Comparison of ENCODE assay signal across 9 mouse cellular contexts in the genomic region with DNA sequence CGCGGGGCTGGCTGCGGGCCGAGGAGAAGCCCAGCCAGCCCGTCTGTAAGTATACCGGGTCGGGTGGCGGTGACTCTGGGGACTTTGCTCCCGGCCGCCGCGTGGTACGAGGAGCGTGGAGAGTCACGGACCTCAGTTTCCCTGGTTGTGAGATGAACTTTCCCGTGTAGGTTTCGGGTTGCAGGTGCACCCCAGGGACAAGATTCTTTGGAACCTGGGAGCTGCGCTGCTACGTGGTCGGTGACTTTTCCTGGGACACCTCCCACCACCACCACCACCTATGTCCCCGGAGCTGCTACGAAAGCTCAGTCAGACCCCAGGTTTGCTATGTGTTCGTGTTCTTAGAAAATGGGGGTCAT. TPM values are rescaled to one million over a fixed set of nuclear protein-coding genes. Genes with fewer than 3 reads are reported as not detected.
DNase-seq lines count a peak whose midpoint lies in the region; ATAC-seq and TF ChIP-seq lines count a peak whose summit lies in the region.
"Had no signal": no experiment of that assay in that cellular context is flagged by ENCODE, and none has a peak within 500 bp of the region (broad histone marks: within the 10 kb centered on the region; RNA-seq: fewer than 3 reads in every experiment).

No protein-coding gene starts in this region.

- peak overlapping the region; percentile 73 for H3K9ac ChIP-seq in hindbrain, embryonic 11.5 days (ENCODE audit: low read depth, low read length)
- H3K9ac ChIP-seq in midbrain, embryonic 12.5 days (replicated peaks): peak overlapping the region; percentile 72

- no peaks in the 10 kb centered on the region; the same call in 1 of the 2 replicates for H3K4me1 ChIP-seq in kidney, adult 2 months (ENCODE audit: control insufficient read depth, insufficient read depth, low read length)
- H3K4me1 ChIP-seq in hindbrain, embryonic 11.5 days (replicated peaks; ENCODE audit: control insufficient read depth, insufficient read depth, low read length): no peaks in the 10 kb centered on the region
- peaks cover 16% of the 10 kb centered on the region; the same call in 1 of the 2 replicates for H3K4me1 ChIP-seq in midbrain, embryonic 12.5 days

- H3K4me3 ChIP-seq in kidney, adult 2 months (ENCODE audit: insufficient read depth, low read depth, low read length): peak overlapping the region; percentile 92
- H3K4me3 ChIP-seq in hindbrain, embryonic 11.5 days (ENCODE audit: low read depth, low read length): peak overlapping the region; percentile 65
- peak overlapping the region; percentile 65 for H3K4me3 ChIP-seq in midbrain, embryonic 12.5 days

- H3K4me2 ChIP-seq in hindbrain, embryonic 11.5 days (replicated peaks; ENCODE audit: low read depth, low read length): peak overlapping the region; percentile 61
- H3K4me2 ChIP-seq in midbrain, embryonic 12.5 days (replicated peaks): peak overlapping the region; percentile 76

- no peak for ATAC-seq in hindbrain, embryonic 11.5 days (ENCODE audit: low FRiP score)
- no peak for ATAC-seq in midbrain, embryonic 12.5 days (ENCODE audit: low FRiP score, low read depth)

- H3K27me3 ChIP-seq in kidney, adult 2 months (replicated peaks; ENCODE audit: control insufficient read depth, insufficient read depth, low read length): no peaks in the 10 kb centered on the region
- no peaks in the 10 kb centered on the region for H3K27me3 ChIP-seq in hindbrain, embryonic 11.5 days (ENCODE audit: control insufficient read depth, insufficient read depth, low read length)
- H3K27me3 ChIP-seq in midbrain, embryonic 12.5 days: no peaks in the 10 kb centered on the region
- H3K27me3 ChIP-seq: Patski had no signal

- no peak overlapping the region for H3K27ac ChIP-seq in kidney, adult 2 months (ENCODE audit: insufficient read depth, low read depth, low read length)
- peak overlapping the region; percentile 51; the same call in 1 of the 2 replicates for H3K27ac ChIP-seq in hindbrain, embryonic 11.5 days (ENCODE audit: low read depth, low read length)
- peak overlapping the region; percentile 90 for H3K27ac ChIP-seq in midbrain, embryonic 12.5 days (replicated peaks)

- no peaks in the 10 kb centered on the region for H3K9me3 ChIP-seq in hindbrain, embryonic 11.5 days (ENCODE audit: control insufficient read depth, low read length)
- no peaks in the 10 kb centered on the region for H3K9me3 ChIP-seq in midbrain, embryonic 12.5 days

- H3K36me3 ChIP-seq in kidney, adult 2 months (ENCODE audit: control insufficient read depth, insufficient read depth, low read length): no peaks in the 10 kb centered on the region; the same call in none of the 2 replicates
- no peaks in the 10 kb centered on the region for H3K36me3 ChIP-seq in hindbrain, embryonic 11.5 days (ENCODE audit: control insufficient read depth, insufficient read depth, low read length)
- peaks cover 19% of the 10 kb centered on the region for H3K36me3 ChIP-seq in midbrain, embryonic 12.5 days

- WGBS in kidney, adult 2 months: under 1% methylated on average over 23 of the region's 23 CpGs
- 1% methylated on average over 22 of the region's 23 CpGs for WGBS in hindbrain, embryonic 11.5 days
- under 1% methylated on average over 23 of the region's 23 CpGs for WGBS in midbrain, embryonic 12.5 days

- TF ChIP-seq POLR2A in kidney, adult 2 months (IDR thresholded peaks at IDR 0.05; ENCODE audit: low read depth, low read length): no peak

- no peak for TF ChIP-seq CTCF in kidney, adult 2 months (conservative IDR thresholded peaks at IDR 0.05; ENCODE audit: insufficient read depth, insufficient read length, low read depth, low read length)

- no peak for DNase-seq in kidney, adult 2 months
- DNase-seq in kidney, postnatal 4 days: no peak
- peak; percentile 17 for DNase-seq in Muller cell, postnatal 12 days (ENCODE audit: inconsistent ontology term)
- no peak for DNase-seq in hindbrain, embryonic 11.5 days (ENCODE audit: low spot score)
- no peak for DNase-seq in yolk sac, embryonic 10.5 days (ENCODE audit: low spot score)
- no peak for DNase-seq in left cerebral cortex, adult 11 months (ENCODE audit: low spot score)
- DNase-seq in layer of hippocampus, adult 8-10 months (ENCODE audit: low spot score in 2 of 2): no peak

RNA-seq across cellular contexts. Expression of gene Tbl2, which starts 0.3 kb away (rescaled TPM):
- 10.1 and 10.2 TPM in 2 replicates for polyA plus RNA-seq in kidney, adult 2 months (2012; rRNA removed)
- polyA plus RNA-seq in hindbrain, embryonic 11.5 days (2014; fragmentation: Nextera tagmentation; extraction: Ambion mirVana): 21.4 and 21.9 TPM in 2 replicates
- 26.3 and 26.5 TPM in 2 replicates for polyA plus RNA-seq in midbrain, embryonic 12.5 days (2016; fragmentation: Nextera tagmentation; extraction: Ambion mirVana)
- 10 to 100 TPM; 25.4 to 34.4 (median 28.4) TPM for total RNA-seq in layer of hippocampus, adult 8-10 months (2022)

RNA-seq across cellular contexts. Expression of gene Bcl7b, which starts 18.3 kb away (rescaled TPM):
- polyA plus RNA-seq in kidney, adult 2 months (2012; rRNA removed): 36.7 and 47.9 TPM in 2 replicates
- polyA plus RNA-seq in hindbrain, embryonic 11.5 days (2014; fragmentation: Nextera tagmentation; extraction: Ambion mirVana): 35.9 and 38.8 TPM in 2 replicates
- 46.8 and 49.6 TPM in 2 replicates for polyA plus RNA-seq in midbrain, embryonic 12.5 days (2016; fragmentation: Nextera tagmentation; extraction: Ambion mirVana)
- total RNA-seq in layer of hippocampus, adult 8-10 months (2022): 10 to 100 TPM; 46.6 to 51.8 (median 49.6) TPM

RNA-seq across cellular contexts. Expression of gene Baz1b, which starts 37.3 kb away (rescaled TPM):
- 16.5 and 18.7 TPM in 2 replicates for polyA plus RNA-seq in kidney, adult 2 months (2012; rRNA removed)
- 54.5 and 77.6 TPM in 2 replicates for polyA plus RNA-seq in hindbrain, embryonic 11.5 days (2014; fragmentation: Nextera tagmentation; extraction: Ambion mirVana)
- polyA plus RNA-seq in midbrain, embryonic 12.5 days (2016; fragmentation: Nextera tagmentation; extraction: Ambion mirVana): 68.1 and 70.4 TPM in 2 replicates
- 10 to 100 TPM; 67.3 to 95.8 (median 83.4) TPM for total RNA-seq in layer of hippocampus, adult 8-10 months (2022)
